Mouse (Mus musculus) liver, embryonic 14.5 days (tissue): ENCODE measurements at regions not wholly inside any gene's neighbourhood (a gene's known extent, or its start where the extent isn't known, plus 50 kb on each side); places are given as distances from the start of the nearest gene placed in this dataset.

Experiments
- CTCF ChIP-seq: IDR thresholded peaks from 2 replicates; pipeline ENCODE4 v1.5.1; 2016; ENCODE audit warnings: antibody characterized with exemption, low read depth, control low read depth
- EP300 ChIP-seq: IDR thresholded peaks from 2 replicates; pipeline ENCODE4 v1.6.1; 2016; ENCODE audit warnings: antibody characterized with exemption, low read depth

GRCm38 (mm10) chr12:92904382-92904781, 1055.4 kb upstream of the Sel1l start:
- no peak for TF ChIP-seq CTCF
- no peak for TF ChIP-seq EP300
